Mouse (Mus musculus): ENCODE results near the gene Ebi3. TPM values are rescaled to one million over a fixed set of nuclear protein-coding genes. Genes with fewer than 3 reads are reported as not detected.

Ebi3 gene
- polyA plus RNA-seq, 1 experiment from 2014 or later: 2.2 TPM

GRCm38 (mm10) chr17:55956129-55956528 is 3.7 kb downstream of the Ebi3 start:
- peak; percentile 22; the same call in 1 of the 2 replicates for ATAC-seq (ENCODE audit: low FRiP score, low TSS enrichment)

GRCm38 (mm10) chr17:55956591-55956990 is 4.2 kb downstream of the Ebi3 start:
- ATAC-seq (ENCODE audit: low FRiP score, low TSS enrichment): no peak
- Histone ChIP-seq H3K9me3 (ENCODE audit: control insufficient read depth, low read length) (no peaks in the 10 kb centered on the region), H3K27me3 (ENCODE audit: control insufficient read depth, insufficient read depth, low read length) (no peaks in the 10 kb centered on the region), H3K36me3 (ENCODE audit: control insufficient read depth, insufficient read depth, low read length) (peaks cover 10% of the 10 kb centered on the region; the same call in 1 of the 2 replicates), H3K4me3 (ENCODE audit: low read length) (peak overlapping the region; percentile 42; the same call in 1 of the 2 replicates), H3K9ac (ENCODE audit: low read depth, low read length) (no peak overlapping the region), H3K27ac (ENCODE audit: low read depth, low read length) (no peak overlapping the region), H3K4me1 (ENCODE audit: control insufficient read depth, insufficient read depth, low read length) (0 out of 2 replicates have a peak, but pooled peaks cover 9% of the 10 kb centered on the region), H3K4me2 (replicated peaks; ENCODE audit: low read depth, low read length) (peak overlapping the region; percentile 61)
- WGBS: 45% methylated on average over 6 of the region's 6 CpGs

More at GRCm38 (mm10) chr17:55956129-55956528, 3.7 kb downstream of the Ebi3 start:
- 0 out of 2 replicates have a peak, but pooled peaks cover 9% of the 10 kb centered on the region for H3K4me1 ChIP-seq (ENCODE audit: control insufficient read depth, insufficient read depth, low read length)
- under 1% methylated on average over 26 of the region's 26 CpGs for WGBS
- no peak overlapping the region for H3K27ac ChIP-seq (ENCODE audit: low read depth, low read length)
- no peaks in the 10 kb centered on the region for H3K9me3 ChIP-seq (ENCODE audit: control insufficient read depth, low read length)
- peak overlapping the region; percentile 42 for H3K4me3 ChIP-seq (ENCODE audit: low read length)
- peak overlapping the region; percentile 61 for H3K4me2 ChIP-seq (replicated peaks; ENCODE audit: low read depth, low read length)
- H3K27me3 ChIP-seq (ENCODE audit: control insufficient read depth, insufficient read depth, low read length): no peaks in the 10 kb centered on the region
- peak overlapping the region; percentile 38; the same call in 1 of the 2 replicates for H3K9ac ChIP-seq (ENCODE audit: low read depth, low read length)
- peaks cover 5% of the 10 kb centered on the region; the same call in 1 of the 2 replicates for H3K36me3 ChIP-seq (ENCODE audit: control insufficient read depth, insufficient read depth, low read length)

DNA sequence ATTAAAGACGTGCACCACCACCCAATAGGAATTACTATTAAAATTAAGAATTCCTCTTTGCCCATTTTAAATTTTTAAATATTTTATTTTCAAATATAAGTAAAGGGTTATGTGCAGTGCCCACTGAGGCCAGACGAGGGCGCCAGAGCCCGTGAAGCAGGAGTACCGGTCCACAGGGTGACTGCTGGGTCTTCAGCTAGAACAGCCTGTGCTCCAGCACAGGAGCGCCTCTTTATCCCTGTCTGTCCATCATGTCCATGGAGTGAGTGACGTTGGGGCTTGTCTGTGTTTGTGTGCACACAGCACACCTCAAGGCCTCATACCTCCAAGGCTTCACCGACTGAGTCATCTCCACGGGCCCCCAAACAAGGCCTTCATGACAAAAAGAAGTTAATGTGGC is 4.7 kb downstream of the Ebi3 start:
- Histone ChIP-seq H3K27me3 (ENCODE audit: control insufficient read depth, insufficient read depth, low read length) (no peaks in the 10 kb centered on the region), H3K9ac (ENCODE audit: low read depth, low read length) (no peak overlapping the region), H3K9me3 (ENCODE audit: control insufficient read depth, low read length) (no peaks in the 10 kb centered on the region), H3K27ac (ENCODE audit: low read depth, low read length) (no peak overlapping the region), H3K4me1 (ENCODE audit: control insufficient read depth, insufficient read depth, low read length) (0 out of 2 replicates have a peak, but pooled peaks cover 9% of the 10 kb centered on the region), H3K36me3 (ENCODE audit: control insufficient read depth, insufficient read depth, low read length) (peaks cover 15% of the 10 kb centered on the region), H3K4me3 (ENCODE audit: low read length) (no peak overlapping the region), H3K4me2 (replicated peaks; ENCODE audit: low read depth, low read length) (no peak overlapping the region)
- WGBS: 18% methylated on average over 9 of the region's 9 CpGs
- peak; percentile 22; the same call in 1 of the 2 replicates for ATAC-seq (ENCODE audit: low FRiP score, low TSS enrichment)

DNA sequence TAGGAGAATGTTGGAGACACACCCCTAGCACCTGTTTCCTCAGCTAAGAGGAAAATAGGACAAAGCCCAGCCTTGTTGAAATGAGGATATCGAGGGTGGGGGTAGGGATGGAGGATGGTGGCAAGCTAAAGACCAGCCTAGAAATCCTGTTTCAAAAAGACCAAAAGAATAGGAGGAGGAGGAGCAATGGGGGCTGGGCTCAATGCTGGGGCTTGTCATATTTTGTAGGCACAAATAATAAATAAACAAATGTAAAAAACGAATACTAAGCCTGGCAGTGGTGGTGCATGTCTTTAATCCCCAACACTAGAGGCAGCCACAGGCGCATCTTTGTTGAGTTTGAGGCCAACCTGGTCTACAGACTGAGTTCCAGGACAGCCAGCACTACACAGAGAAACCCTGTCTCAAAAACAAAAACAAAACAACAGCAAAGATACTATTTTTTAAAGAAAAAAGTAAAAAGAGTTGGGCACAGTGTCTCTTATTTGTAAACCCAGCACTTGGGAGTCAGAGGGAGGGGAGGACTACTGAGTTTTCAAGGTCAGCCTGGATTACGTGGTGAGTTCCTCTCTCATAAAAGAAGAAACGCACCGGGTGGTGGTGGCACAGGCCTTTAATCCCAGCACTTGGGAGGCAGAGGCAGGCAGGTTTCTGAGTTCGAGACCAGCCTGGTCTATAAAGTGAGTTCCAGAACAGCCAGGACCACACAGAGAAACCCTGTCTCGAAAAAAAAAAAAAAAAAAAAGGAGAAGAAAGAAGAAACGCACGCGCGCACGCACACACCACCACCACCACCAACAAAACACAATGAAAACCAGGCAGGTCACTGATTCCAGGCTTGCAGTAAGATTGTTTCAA is 5.5 kb downstream of the Ebi3 start:
- H3K27ac ChIP-seq (ENCODE audit: low read depth, low read length): peak overlapping the region; percentile 20; the same call in 1 of the 2 replicates
- WGBS: 85% methylated on average over 13 of the region's 13 CpGs
- 0 out of 2 replicates have a peak, but pooled peaks cover 9% of the 10 kb centered on the region for H3K4me1 ChIP-seq (ENCODE audit: control insufficient read depth, insufficient read depth, low read length)
- no peaks in the 10 kb centered on the region for H3K9me3 ChIP-seq (ENCODE audit: control insufficient read depth, low read length)
- H3K27me3 ChIP-seq (ENCODE audit: control insufficient read depth, insufficient read depth, low read length): no peaks in the 10 kb centered on the region
- no peak for ATAC-seq (ENCODE audit: low FRiP score, low TSS enrichment)
- peak overlapping the region; percentile 58 for H3K4me3 ChIP-seq (ENCODE audit: low read length)
- H3K36me3 ChIP-seq (ENCODE audit: control insufficient read depth, insufficient read depth, low read length): peaks cover 19% of the 10 kb centered on the region
- H3K4me2 ChIP-seq (replicated peaks; ENCODE audit: low read depth, low read length): peak overlapping the region; percentile 62
- H3K9ac ChIP-seq (ENCODE audit: low read depth, low read length): peak overlapping the region; percentile 65; the same call in 1 of the 2 replicates

DNA sequence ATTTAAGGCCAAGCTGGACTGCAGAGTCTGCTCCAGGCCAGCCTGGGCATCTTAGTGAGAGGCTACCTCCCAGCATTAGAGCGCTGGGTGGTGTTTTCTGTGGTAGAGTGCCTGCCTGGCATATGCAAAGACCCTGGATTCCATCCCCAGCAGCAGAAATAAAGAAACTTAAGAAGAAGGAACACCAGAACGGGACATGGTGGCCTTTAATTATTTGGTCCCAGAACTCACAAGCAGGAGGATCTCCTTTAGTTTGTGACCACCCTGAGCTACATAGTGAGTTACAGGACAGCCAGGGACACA is 6.1 kb downstream of the Ebi3 start:
- H3K27me3 ChIP-seq (ENCODE audit: control insufficient read depth, insufficient read depth, low read length): no peaks in the 10 kb centered on the region
- no peaks in the 10 kb centered on the region for H3K9me3 ChIP-seq (ENCODE audit: control insufficient read depth, low read length)
- peak overlapping the region; percentile 65; the same call in 1 of the 2 replicates for H3K9ac ChIP-seq (ENCODE audit: low read depth, low read length)
- peak overlapping the region; percentile 20; the same call in 1 of the 2 replicates for H3K27ac ChIP-seq (ENCODE audit: low read depth, low read length)
- H3K4me2 ChIP-seq (replicated peaks; ENCODE audit: low read depth, low read length): peak overlapping the region; percentile 62
- 0 out of 2 replicates have a peak, but pooled peaks cover 9% of the 10 kb centered on the region for H3K4me1 ChIP-seq (ENCODE audit: control insufficient read depth, insufficient read depth, low read length)
- H3K4me3 ChIP-seq (ENCODE audit: low read length): peak overlapping the region; percentile 58
- ATAC-seq (ENCODE audit: low FRiP score, low TSS enrichment): no peak
- H3K36me3 ChIP-seq (ENCODE audit: control insufficient read depth, insufficient read depth, low read length): peaks cover 22% of the 10 kb centered on the region
- WGBS: 23% methylated on average over 2 of the region's 2 CpGs

DNA sequence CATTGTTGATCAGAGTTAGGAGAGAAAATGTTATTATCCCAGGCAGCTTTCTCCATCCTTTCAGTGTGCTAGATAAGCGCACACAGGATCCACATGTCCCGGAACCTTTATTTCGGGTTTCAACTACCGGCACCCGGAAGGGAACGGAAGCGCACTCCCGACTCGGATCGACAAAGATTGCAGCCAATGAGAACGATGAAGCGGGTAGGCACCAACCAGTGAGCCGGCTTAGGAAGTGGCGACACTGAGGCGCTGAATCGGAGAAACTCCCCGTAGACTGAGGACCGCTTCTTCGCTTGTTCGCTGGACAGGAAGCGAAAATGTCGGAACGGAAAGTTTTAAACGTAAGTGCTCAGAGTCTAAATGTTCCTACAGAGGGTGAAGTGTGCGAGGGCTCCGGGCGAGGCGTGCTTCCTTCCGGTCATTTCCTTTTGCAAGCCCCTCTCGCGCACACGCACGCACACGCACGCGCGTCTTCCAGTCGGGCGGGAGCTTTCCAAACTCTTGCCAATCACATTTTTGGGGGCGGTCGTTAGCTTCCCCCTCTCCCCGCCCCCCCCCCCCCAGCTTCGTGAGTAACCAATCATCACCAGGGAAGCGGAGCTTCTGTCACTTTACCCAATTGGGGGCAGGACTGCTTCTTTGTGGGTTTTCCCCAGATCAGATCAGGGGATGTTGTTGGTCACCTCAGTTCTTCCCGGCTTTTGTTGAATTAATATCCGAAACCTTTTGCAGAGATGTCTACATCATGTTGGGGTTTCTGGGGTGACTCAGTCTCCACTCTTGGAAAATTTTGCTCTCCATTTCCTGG is 6.7 kb downstream of the Ebi3 start, which contains the start of gene Yju2:
TSS of gene Yju2 (plus strand) at position 182 of the 811 bp plus-strand sequence.
- 0 out of 2 replicates have a peak, but pooled peaks cover 9% of the 10 kb centered on the region for H3K4me1 ChIP-seq (ENCODE audit: control insufficient read depth, insufficient read depth, low read length)
- peak within 1 kb of the TSS; percentile 65 for H3K9ac ChIP-seq (ENCODE audit: low read depth, low read length)
- H3K4me2 ChIP-seq (replicated peaks; ENCODE audit: low read depth, low read length): peak within 1 kb of the TSS; percentile 62
- ATAC-seq (ENCODE audit: low FRiP score, low TSS enrichment): peak; percentile 91
- H3K27me3 ChIP-seq (ENCODE audit: control insufficient read depth, insufficient read depth, low read length): no peaks in the 10 kb centered on the region
- WGBS: under 1% methylated on average over 46 of the region's 46 CpGs
- peaks cover 25% of the 10 kb centered on the region for H3K36me3 ChIP-seq (ENCODE audit: control insufficient read depth, insufficient read depth, low read length)
- H3K27ac ChIP-seq (ENCODE audit: low read depth, low read length): peak within 1 kb of the TSS; percentile 98
- H3K4me3 ChIP-seq (ENCODE audit: low read length): peak within 1 kb of the TSS; percentile 58
- no peaks in the 10 kb centered on the region for H3K9me3 ChIP-seq (ENCODE audit: control insufficient read depth, low read length)

DNA sequence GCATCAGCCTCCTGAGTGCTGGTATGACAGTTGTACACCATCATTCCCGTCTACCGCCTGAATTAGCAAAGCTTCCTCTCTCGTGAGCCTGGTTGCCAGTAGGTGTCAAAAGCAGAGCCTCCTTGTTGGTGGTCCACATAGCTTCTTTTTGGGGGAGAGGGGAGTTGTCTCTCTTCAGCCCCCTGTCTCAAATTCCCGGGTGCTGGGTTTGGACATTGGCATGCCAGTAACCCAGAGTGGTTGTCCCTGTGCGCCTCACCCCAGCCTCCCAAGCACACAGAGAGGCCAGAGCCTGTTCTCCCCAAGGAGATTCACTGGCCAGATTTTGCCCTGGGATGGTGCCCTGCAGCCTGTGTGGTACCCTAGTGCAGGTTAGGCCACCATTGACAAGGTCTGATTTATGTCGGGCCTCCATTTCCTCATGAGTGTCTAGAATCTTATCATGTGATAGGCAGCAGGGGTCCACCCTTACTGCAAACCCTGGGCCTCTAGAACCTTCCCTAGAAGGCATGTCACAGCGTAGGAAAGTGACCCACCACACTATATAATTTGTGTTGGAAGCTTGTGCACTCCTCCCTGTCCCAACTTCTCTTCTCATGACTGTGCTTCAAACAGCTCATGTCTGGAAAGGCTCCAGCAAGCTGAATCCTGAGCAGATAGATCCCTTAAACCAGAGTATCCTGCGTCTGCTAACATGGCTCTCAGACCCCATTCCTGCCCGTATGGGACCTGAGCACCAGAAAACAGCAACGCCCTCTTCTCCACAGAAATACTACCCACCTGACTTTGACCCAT is 7.7 kb downstream of the Ebi3 start:
- ATAC-seq (ENCODE audit: low FRiP score, low TSS enrichment): no peak
- WGBS: 77% methylated on average over 10 of the region's 10 CpGs
- H3K4me3 ChIP-seq (ENCODE audit: low read length): peak overlapping the region; percentile 58
- peak overlapping the region; percentile 65; the same call in 1 of the 2 replicates for H3K9ac ChIP-seq (ENCODE audit: low read depth, low read length)
- no peak overlapping the region for H3K27ac ChIP-seq (ENCODE audit: low read depth, low read length)
- peak overlapping the region; percentile 46 for H3K4me2 ChIP-seq (replicated peaks; ENCODE audit: low read depth, low read length)
- H3K36me3 ChIP-seq (ENCODE audit: control insufficient read depth, insufficient read depth, low read length): peaks cover 32% of the 10 kb centered on the region
- 0 out of 2 replicates have a peak, but pooled peaks cover 9% of the 10 kb centered on the region for H3K4me1 ChIP-seq (ENCODE audit: control insufficient read depth, insufficient read depth, low read length)
- no peaks in the 10 kb centered on the region for H3K9me3 ChIP-seq (ENCODE audit: control insufficient read depth, low read length)
- no peaks in the 10 kb centered on the region for H3K27me3 ChIP-seq (ENCODE audit: control insufficient read depth, insufficient read depth, low read length)

GRCm38 (mm10) chr17:55960791-55961190 is 8.4 kb downstream of the Ebi3 start:
- H3K9ac ChIP-seq (ENCODE audit: low read depth, low read length): no peak overlapping the region
- H3K27me3 ChIP-seq (ENCODE audit: control insufficient read depth, insufficient read depth, low read length): no peaks in the 10 kb centered on the region
- 0 out of 2 replicates have a peak, but pooled peaks cover 9% of the 10 kb centered on the region for H3K4me1 ChIP-seq (ENCODE audit: control insufficient read depth, insufficient read depth, low read length)
- no peak overlapping the region for H3K4me2 ChIP-seq (replicated peaks; ENCODE audit: low read depth, low read length)
- H3K4me3 ChIP-seq (ENCODE audit: low read length): no peak overlapping the region
- ATAC-seq (ENCODE audit: low FRiP score, low TSS enrichment): no peak
- peaks cover 35% of the 10 kb centered on the region for H3K36me3 ChIP-seq (ENCODE audit: control insufficient read depth, insufficient read depth, low read length)
- no peak overlapping the region for H3K27ac ChIP-seq (ENCODE audit: low read depth, low read length)
- H3K9me3 ChIP-seq (ENCODE audit: control insufficient read depth, low read length): no peaks in the 10 kb centered on the region
